Mouse (Mus musculus) limb, embryonic 11.5 days (tissue): ENCODE measurements at regions not wholly inside any gene's neighbourhood (a gene's known extent, or its start where the extent isn't known, plus 50 kb on each side); places are given as distances from the start of the nearest gene placed in this dataset.
A peak's percentile ranks its signal among the peaks of the same experiment; 100 is the strongest.
"Not testable (repeated sequence)": the region's sequence is repeated elsewhere in the genome, so short reads cannot be mapped to it uniquely, and the experiment has no call there.

ENCODE experiments used
- ATAC-seq: fragments of 200-750 bp; cut with Nextera tagmentation; 2 replicates; pipeline ENCODE4 v1.8.0; 2017; ENCODE audit warnings: low read depth; ENCODE audit not compliant: insufficient number of reproducible peaks, low FRiP score, low TSS enrichment
- DNase-seq: peaks from one replicate; pipeline ENCODE4 v3.0.0-alpha.2; 2015; ENCODE audit warnings: low spot score
- H3K27ac ChIP-seq: fragments of 300-500 bp; sonication (generic); replicated peaks from 2 replicates; pipeline ENCODE4 v1.5.1; 2014; ENCODE audit warnings: low read depth, mild to moderate bottlenecking, low read length
- H3K27me3 ChIP-seq: fragments of 300-500 bp; sonication (generic); 2 replicates; pipeline ENCODE4 v1.6.1; 2014; ENCODE audit warnings: mild to moderate bottlenecking, low read length, mixed read lengths; ENCODE audit not compliant: control insufficient read depth, insufficient read depth
- H3K36me3 ChIP-seq: fragments of 300-500 bp; sonication (generic); 2 replicates; pipeline ENCODE4 v1.6.1; 2014; ENCODE audit warnings: mild to moderate bottlenecking, low read length, moderate library complexity, mixed read lengths; ENCODE audit not compliant: control insufficient read depth, insufficient read depth
- H3K4me1 ChIP-seq: fragments of 300-500 bp; sonication (generic); 2 replicates; pipeline ENCODE4 v1.6.1; 2014; ENCODE audit warnings: low read length, mixed read lengths; ENCODE audit not compliant: control insufficient read depth, insufficient read depth
- H3K4me2 ChIP-seq: fragments of 300-500 bp; sonication (generic); 2 replicates; pipeline ENCODE4 v1.6.1; 2014; ENCODE audit warnings: low read depth, mild to moderate bottlenecking, moderate library complexity; ENCODE audit not compliant: severe bottlenecking
- H3K4me3 ChIP-seq: fragments of 300-500 bp; sonication (generic); 2 replicates; pipeline ENCODE4 v1.5.1; 2014; ENCODE audit warnings: low read depth, low read length
- H3K9ac ChIP-seq: fragments of 300-500 bp; sonication (generic); 2 replicates; pipeline ENCODE4 v1.6.1; 2014; ENCODE audit warnings: mild to moderate bottlenecking, low read length
- H3K9me3 ChIP-seq: fragments of 300-500 bp; sonication (generic); 2 replicates; pipeline ENCODE4 v1.6.1; 2016; ENCODE audit warnings: low read length; ENCODE audit not compliant: control insufficient read depth
- WGBS: fragments of 180-500 bp; shearing (Covaris S2); extraction: QIAGEN DNeasy Blood & Tissue Kit; methylation state at CpG from one replicate; pipeline ENCODE4 v1.1.7; 2014; 5-methylcytosine and 5-hydroxymethylcytosine counted together

DNA sequence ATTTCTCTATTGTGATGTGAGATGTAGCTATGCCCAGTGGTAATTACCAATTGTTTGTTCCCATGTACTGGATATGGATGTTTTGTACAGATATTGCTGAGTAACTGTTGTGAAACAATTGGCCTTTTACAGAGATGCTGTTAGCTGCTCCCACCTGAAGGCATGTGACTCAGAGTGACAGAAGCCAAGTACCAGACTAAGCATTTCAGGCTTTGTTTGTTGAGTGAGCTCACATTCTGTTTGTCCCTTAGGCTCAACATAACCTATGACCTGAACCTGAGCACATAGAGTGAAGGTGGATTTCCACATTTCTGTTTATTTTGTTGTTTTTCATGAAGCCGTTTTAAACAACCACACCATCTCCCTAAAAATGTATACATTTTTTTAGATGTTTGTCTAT lies 105.8 kb upstream of the Akr1e1 start:
- Histone ChIP-seq H3K4me3 (no peak overlapping the region), H3K36me3 (no peaks in the 10 kb centered on the region), H3K9me3 (no peaks in the 10 kb centered on the region), H3K27ac (no peak overlapping the region), H3K4me1 (no peaks in the 10 kb centered on the region), H3K27me3 (no peaks in the 10 kb centered on the region), H3K4me2 (no peak overlapping the region), H3K9ac (no peak overlapping the region)
- 91% methylated on average over 1 of the region's 1 CpGs for WGBS
- DNase-seq, result no peak
- ATAC-seq, result no peak

DNA sequence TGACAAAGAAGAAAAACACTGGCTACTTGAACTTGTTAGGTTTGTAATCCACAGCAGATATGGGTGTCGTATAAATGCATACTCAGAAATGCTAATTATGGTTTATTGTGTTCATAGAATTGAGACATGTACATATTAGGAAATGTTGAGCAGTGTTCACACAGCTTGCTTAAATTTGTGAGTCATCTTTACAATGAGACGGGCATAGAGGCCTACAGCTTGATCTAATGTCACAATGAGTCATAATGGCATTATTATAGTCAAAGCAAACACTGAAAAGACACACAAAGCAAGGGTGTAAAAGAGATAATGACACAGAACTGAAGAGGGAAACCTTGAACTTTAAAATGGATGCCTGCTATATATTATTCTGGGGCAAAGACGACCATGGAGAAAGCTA lies 103.7 kb upstream of the Akr1e1 start:
- Histone ChIP-seq H3K27ac (no peak overlapping the region), H3K36me3 (no peaks in the 10 kb centered on the region), H3K27me3 (no peaks in the 10 kb centered on the region), H3K4me1 (no peaks in the 10 kb centered on the region), H3K9me3 (no peaks in the 10 kb centered on the region), H3K9ac (no peak overlapping the region), H3K4me3 (no peak overlapping the region), H3K4me2 (no peak overlapping the region)
- no peak for ATAC-seq
- no peak for DNase-seq
- WGBS, result 85% methylated on average over 3 of the region's 3 CpGs

DNA sequence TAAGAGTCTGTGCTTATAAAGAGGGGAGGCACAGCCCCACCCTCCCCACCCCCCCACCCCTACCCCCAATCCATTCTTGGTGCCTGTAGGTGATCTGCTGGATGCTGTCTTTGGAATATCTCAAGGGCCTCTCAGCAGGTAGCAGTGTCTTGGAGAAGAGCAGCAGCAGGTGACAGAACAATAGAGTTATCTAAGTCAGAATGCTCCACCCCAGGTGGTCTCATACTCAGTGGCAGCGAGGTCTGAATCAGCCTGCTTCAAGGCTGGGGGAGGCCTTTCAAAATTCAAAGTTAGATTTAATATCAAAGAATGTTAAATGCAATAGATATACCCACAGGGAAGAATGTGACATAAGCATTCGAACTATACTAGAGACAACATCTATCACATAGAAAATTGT lies 90.6 kb upstream of the Akr1e1 start:
- not testable (repeated sequence) for H3K4me2 ChIP-seq, H3K27ac ChIP-seq, H3K4me3 ChIP-seq, DNase-seq, ATAC-seq, H3K27me3 ChIP-seq, H3K4me1 ChIP-seq, H3K36me3 ChIP-seq, H3K9ac ChIP-seq, H3K9me3 ChIP-seq
- 68% methylated on average over 2 of the region's 2 CpGs for whole genome bisulfite sequencing

DNA sequence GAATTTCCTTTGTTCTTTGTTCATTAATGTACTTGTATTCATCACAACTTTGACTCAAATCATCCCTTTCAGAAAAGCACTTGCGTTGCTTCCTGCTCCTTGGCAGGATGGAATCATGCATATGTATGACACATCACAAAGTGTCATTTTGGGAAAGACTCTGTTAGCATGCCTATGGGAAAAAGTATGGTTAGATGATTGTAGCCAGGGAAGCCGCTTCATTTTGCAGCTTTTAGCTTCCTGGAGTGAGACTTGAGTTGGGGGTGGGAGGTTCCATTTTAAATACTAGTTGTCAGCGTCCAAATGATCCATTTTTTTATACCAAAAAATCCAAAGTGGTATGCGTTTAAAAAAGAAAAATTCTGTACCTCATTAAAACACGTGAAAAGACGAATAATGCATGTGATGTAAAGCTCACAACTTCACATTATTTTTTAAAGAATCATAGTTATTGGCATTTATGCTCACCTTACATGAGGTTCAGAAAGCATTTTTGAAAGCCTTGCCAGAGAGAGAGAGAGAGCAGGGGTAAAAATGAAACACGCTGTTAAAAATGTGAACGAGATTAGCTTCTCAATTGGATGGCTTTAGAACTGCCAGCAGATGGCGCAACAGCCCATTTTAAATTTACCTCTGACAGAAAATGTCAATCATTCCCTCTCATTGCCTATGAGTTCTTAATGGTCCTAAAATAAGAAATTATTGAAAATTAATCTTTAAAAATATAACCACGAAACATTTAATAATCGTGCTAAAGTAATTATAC lies 57.6 kb upstream of the Akr1e1 start:
- WGBS, result 42% methylated on average over 11 of the region's 11 CpGs
- Histone ChIP-seq H3K27ac (no peak overlapping the region), H3K9ac (no peak overlapping the region), H3K9me3 (no peaks in the 10 kb centered on the region), H3K36me3 (no peaks in the 10 kb centered on the region), H3K4me3 (no peak overlapping the region), H3K27me3 (no peaks in the 10 kb centered on the region), H3K4me1 (no peaks in the 10 kb centered on the region), H3K4me2 (no peak overlapping the region)
- no peak for ATAC-seq
- DNase-seq, result peak; percentile 60

DNA sequence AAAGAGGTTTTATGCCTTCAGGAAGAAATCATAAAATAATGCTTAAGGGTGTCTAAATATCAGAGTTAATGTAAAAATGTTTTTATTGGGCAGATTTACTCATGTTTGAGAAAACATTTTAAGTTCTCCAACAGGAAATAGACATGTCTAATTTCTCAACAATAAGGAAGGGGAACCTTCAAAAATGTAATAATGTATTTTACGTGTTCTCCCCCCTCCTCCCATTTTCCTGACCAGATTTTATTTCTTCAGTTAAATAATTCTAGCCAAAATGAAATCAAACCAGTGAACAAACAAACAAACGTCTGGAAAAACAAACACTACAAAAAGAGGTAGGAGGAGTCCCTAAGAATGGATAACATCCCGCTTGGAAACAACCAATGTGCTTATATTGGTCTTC lies 54.4 kb upstream of the Akr1e1 start:
- H3K4me2 ChIP-seq, result no peak overlapping the region
- H3K36me3 ChIP-seq, result no peaks in the 10 kb centered on the region
- H3K27me3 ChIP-seq, result no peaks in the 10 kb centered on the region
- H3K4me3 ChIP-seq, result no peak overlapping the region
- H3K9ac ChIP-seq, result no peak overlapping the region
- no peaks in the 10 kb centered on the region for H3K4me1 ChIP-seq
- WGBS, result 66% methylated on average over 3 of the region's 3 CpGs
- DNase-seq (no peak), ATAC-seq (no peak)
- H3K9me3 ChIP-seq, result no peaks in the 10 kb centered on the region
- no peak overlapping the region for H3K27ac ChIP-seq

DNA sequence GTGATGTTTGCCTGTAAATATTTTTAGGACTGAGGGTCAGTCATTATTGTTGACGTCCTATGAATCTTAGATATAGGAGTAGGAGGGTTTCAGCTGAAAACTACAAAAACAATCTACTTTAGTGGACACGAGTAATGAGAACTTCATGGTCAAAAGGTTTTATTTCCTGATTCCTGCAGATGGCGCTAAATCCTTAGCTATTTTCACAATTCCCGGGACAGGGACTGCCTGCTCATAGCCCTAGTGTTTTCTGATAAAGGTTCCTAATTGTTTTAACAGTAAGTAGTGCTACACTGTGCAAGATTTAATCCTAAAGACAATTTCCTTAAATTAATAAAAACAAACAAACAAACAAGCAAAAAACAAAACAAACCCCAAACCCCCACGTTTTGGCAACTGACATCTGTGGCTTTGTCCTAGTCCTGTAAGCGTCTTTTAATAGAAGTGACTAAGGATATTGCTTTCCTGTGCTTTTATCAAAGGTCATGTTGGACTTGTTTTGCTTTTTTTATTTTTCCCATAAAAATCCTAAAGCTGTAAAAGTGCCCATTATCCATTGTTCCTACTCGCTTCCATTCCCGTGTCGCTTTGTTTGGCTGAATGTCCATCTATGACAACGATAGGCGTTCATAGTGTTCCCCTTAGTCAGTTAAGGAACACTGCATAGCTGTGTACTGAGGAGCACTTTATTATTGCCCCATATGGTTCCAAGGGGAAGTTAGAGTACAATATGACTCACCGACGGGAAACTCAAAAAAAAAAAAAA lies 53.5 kb upstream of the Akr1e1 start:
- H3K9ac ChIP-seq, result no peak overlapping the region
- no peak overlapping the region for H3K4me2 ChIP-seq

More for the DNA sequence above, 53.5 kb upstream of the Akr1e1 start:
- DNase-seq (no peak), ATAC-seq (peak; percentile 67; the same call in 1 of the 2 replicates)
- Histone ChIP-seq H3K4me3 (no peak overlapping the region), H3K27ac (no peak overlapping the region), H3K36me3 (no peaks in the 10 kb centered on the region), H3K27me3 (no peaks in the 10 kb centered on the region), H3K4me1 (no peaks in the 10 kb centered on the region), H3K9me3 (no peaks in the 10 kb centered on the region)
- WGBS, result 56% methylated on average over 13 of the region's 13 CpGs
